Mouse (Mus musculus) forelimb bud, embryonic 11.5 days (tissue): ENCODE measurements at regions not wholly inside any gene's neighbourhood (a gene's known extent, or its start where the extent isn't known, plus 50 kb on each side); places are given as distances from the start of the nearest gene placed in this dataset.

ENCODE experiments used
- DNase-seq: peaks from one replicate; pipeline ENCODE4 v3.0.0-alpha.2; 2012; ENCODE audit warnings: low read depth, low spot score

DNA sequence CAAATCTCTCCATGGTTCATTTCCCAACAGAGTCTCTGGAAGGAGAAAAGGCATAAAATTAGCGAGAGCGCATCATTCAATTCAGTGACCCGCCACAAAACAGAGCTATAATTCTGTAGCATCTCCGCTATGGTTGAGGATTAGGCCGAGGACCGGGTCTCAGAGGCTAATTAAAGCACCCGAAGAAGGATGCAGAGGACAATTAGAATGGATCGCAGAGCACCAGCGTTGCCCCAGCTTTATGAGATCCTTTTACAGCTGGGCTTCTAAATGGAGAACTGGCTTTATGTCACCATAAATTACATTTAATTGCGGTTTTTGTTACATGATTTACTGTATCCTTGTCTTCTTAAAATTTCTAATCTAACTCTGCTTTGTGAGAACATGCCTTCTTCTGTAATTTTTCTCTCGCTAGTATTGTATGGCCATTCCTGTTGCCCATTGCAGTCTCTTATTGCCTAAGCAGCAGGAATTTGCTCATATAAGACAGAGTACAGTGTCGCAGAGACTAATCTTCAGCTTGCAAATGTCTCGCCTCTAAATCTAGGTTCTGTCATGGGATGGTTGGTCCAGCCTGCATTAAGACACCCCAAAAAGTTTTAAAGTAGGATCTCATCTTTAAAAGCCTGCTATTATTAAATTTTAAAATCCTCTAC is 793.5 kb downstream of the Rps29 start:
- peak; percentile 34 for DNase-seq

DNA sequence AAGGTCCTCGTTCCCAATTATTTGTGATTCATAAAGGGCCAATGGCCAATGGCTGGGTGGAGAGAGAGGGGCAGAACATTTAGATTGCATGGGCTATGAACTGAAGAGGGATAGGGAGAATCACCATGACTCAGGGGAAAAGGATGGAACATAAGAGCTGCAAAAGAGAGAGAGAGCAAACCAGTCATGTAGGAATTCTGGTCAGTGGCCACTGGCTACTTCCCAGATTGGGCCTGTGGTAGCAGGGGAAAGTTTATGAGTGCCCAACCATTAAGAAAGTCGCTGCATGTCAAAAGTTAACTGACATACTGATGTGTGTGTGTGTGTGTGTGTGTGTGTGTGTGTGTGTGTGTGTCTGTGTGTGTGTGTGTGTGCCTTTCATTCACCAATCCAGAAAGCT is 795.8 kb downstream of the Rps29 start:
- DNase-seq, result no peak

GRCm38 (mm10) chr12:68346517-68347099 is 812.4 kb downstream of the Rps29 start:
- DNase-seq, result peak; percentile 41

- DNase-seq, result no peak
These were observed 825.2 kb downstream of the Rps29 start for GRCm38 (mm10) chr12:68333796-68334195.

GRCm38 (mm10) chr12:68333366-68333765 is 825.6 kb downstream of the Rps29 start:
- no peak for DNase-seq

DNA sequence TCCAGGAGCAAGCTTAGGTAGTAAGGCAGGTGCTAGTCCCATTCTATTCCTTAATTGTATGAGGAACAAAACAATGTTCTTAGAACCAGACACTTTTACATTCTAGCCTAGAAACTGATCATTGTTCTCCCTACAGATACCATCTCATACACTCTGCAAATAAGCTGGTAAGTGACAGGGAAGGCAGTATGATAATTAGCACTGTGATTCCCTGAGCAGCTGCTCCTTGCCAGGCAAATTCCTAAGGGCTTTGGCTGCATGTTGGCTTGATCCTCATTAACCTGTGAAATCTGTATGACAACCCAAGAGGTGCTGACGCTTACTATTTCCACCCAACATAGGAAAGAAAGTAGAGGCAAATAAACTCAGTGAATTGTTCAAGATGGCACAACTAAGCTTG is 826.5 kb downstream of the Rps29 start:
- no peak for DNase-seq
